Mouse (Mus musculus) testis, adult 2 months (tissue): ENCODE measurements around the gene Grin2b. TPM values are rescaled to one million over a fixed set of nuclear protein-coding genes. Genes with fewer than 3 reads are reported as not detected.

Source experiments
- H3K27ac ChIP-seq: fragments of 200-500 bp; 2 replicates; pipeline ENCODE4 v1.5.1; 2012; ENCODE audit warnings: low read depth, low read length; ENCODE audit not compliant: control insufficient read depth, insufficient read depth
- H3K27me3 ChIP-seq: fragments of 200-500 bp; 2 replicates; pipeline ENCODE4 v1.6.1; 2012; ENCODE audit warnings: mild to moderate bottlenecking, low read length, moderate library complexity; ENCODE audit not compliant: control insufficient read depth, insufficient read depth
- H3K36me3 ChIP-seq: fragments of 200-500 bp; 2 replicates; pipeline ENCODE4 v1.6.1; 2012; ENCODE audit warnings: mild to moderate bottlenecking, low read length; ENCODE audit not compliant: control insufficient read depth, insufficient read depth
- H3K4me1 ChIP-seq: fragments of 200-500 bp; 2 replicates; pipeline ENCODE4 v1.6.1; 2012; ENCODE audit warnings: low read length; ENCODE audit not compliant: control insufficient read depth, insufficient read depth
- H3K4me3 ChIP-seq: fragments of 200-500 bp; 2 replicates; pipeline ENCODE4 v1.5.1; 2012; ENCODE audit warnings: low read depth, mild to moderate bottlenecking, low read length, moderate library complexity, mixed read lengths; ENCODE audit not compliant: control insufficient read depth
- CTCF ChIP-seq: fragments of 200-500 bp; IDR thresholded peaks from 2 replicates; pipeline ENCODE4 v1.5.1; 2012; ENCODE audit warnings: low read depth, mild to moderate bottlenecking, inconsistent platforms, low read length, moderate library complexity; ENCODE audit not compliant: control insufficient read depth, insufficient read depth, insufficient replicate concordance
- POLR2A ChIP-seq: fragments of 200-500 bp; IDR thresholded peaks from 2 replicates; pipeline ENCODE4 v1.6.1; 2012; ENCODE audit warnings: low read depth, mild to moderate bottlenecking, inconsistent platforms, low read length, moderate library complexity; ENCODE audit not compliant: control insufficient read depth
- polyA plus RNA-seq: library from polyadenylated mRNA; depleted of rRNA; stranded (reverse); fragments of >200 nt; gene quantifications from 2 replicates; pipeline ENCODE4 v1.2.3, GENCODE M21; 2012; rRNA removed

The Grin2b gene
- polyA plus RNA-seq, 1 experiment, result 5.6 TPM

DNA sequence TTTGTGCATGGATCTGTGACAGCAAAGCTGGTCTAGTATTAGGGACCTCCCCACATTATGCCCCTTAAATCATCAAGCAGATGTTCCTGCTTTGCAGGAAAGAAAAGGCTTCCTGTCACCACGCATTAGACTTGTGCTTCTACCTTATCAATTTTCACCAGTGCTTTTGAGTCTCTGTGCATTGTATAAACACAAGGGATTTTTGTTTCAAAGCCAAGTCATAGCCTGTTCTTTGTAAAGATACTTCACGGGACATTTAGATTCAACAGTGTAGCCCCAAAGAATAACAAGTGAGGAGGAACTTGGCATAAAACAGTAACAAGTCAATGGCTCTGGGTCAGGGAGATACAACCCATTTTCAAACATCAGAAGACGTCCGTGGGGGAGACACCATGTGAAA, 498.9 kb downstream of the Grin2b start:
- H3K4me3 ChIP-seq, result no peak overlapping the region
- H3K36me3 ChIP-seq, result no peaks in the 10 kb centered on the region
- no peaks in the 10 kb centered on the region for H3K4me1 ChIP-seq
- TF ChIP-seq POLR2A (no peak), CTCF (no peak)
- H3K27ac ChIP-seq, result no peak overlapping the region
- H3K27me3 ChIP-seq, result no peaks in the 10 kb centered on the region

DNA sequence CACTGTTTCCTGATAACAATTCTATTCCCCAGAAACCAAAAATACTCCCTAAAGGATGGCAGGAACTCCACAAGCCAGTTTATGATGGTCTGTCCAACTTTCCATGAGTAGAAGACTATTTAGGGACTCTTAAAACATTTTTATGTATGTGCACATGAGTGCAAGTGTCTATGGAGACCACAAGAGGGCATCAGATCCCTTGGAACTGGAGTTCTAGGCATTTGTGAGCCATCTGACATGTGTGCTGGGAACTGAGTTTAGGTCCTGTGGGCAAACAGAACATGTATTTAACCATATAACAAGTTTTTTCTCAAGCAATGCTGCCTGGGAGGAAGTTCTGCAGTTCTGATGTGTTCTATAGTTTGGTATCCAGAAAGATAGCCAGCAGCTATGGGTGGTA, 501.3 kb downstream of the Grin2b start:
- H3K36me3 ChIP-seq, result no peaks in the 10 kb centered on the region
- H3K4me3 ChIP-seq, result no peak overlapping the region
- no peak for TF ChIP-seq POLR2A
- no peak for TF ChIP-seq CTCF
- H3K27ac ChIP-seq, result no peak overlapping the region
- H3K27me3 ChIP-seq, result no peaks in the 10 kb centered on the region
- no peaks in the 10 kb centered on the region for H3K4me1 ChIP-seq

Other genes starting within 250 kb of the Grin2b start
- not detected in 2 replicates for gene Gm8994, start 154.0 kb upstream of the Grin2b start, polyA plus RNA-seq
- 0.12 and 0.28 TPM in 2 replicates for gene E330021D16Rik, start 242.1 kb upstream of the Grin2b start, polyA plus RNA-seq